Mouse (Mus musculus) liver, postnatal 0 days (tissue): ENCODE data around the gene Cmtm8.

Source experiments
- CTCF ChIP-seq: sonication (generic); IDR thresholded peaks from 2 replicates; pipeline ENCODE4 v1.5.1; 2016; ENCODE audit warnings: antibody characterized with exemption, low read depth
- EP300 ChIP-seq: IDR thresholded peaks from 2 replicates; pipeline ENCODE4 v1.6.1; 2016; ENCODE audit warnings: antibody characterized with exemption, low read depth, mild to moderate bottlenecking

- no peak for TF ChIP-seq CTCF
- TF ChIP-seq EP300 = no peak
Measured at GRCm38 (mm10) chr9:114789557-114789956, 54.4 kb downstream of the Cmtm8 start.
